Mouse (Mus musculus) gastrocnemius, adult 8-10 months (tissue): ENCODE measurements at regions not wholly inside any gene's neighbourhood (a gene's known extent, or its start where the extent isn't known, plus 50 kb on each side); places are given as distances from the start of the nearest gene placed in this dataset.

ENCODE experiments used
- DNase-seq, 2 experiments: peaks; one replicate each; pipeline ENCODE4 v3.0.0; 2022; ENCODE audit warnings: low spot score in 2 of 2

- no peak for DNase-seq
Measured at GRCm38 (mm10) chr6:7472366-7473026, 82.2 kb upstream of the Tac1 start.

- DNase-seq, result no peak
Measured at GRCm38 (mm10) chr6:7473730-7474129, 80.9 kb upstream of the Tac1 start.

- DNase-seq, result no peak
Measured at GRCm38 (mm10) chr6:7476907-7477306, 77.8 kb upstream of the Tac1 start.

- no peak for DNase-seq
Measured at GRCm38 (mm10) chr6:7494299-7494698, 60.4 kb upstream of the Tac1 start.

- no peak for DNase-seq
Measured at GRCm38 (mm10) chr6:7496766-7497165, 57.9 kb upstream of the Tac1 start.
